In genomic region chr2:160955331-160955730, GRCm38 (mm10) we compare ENCODE assay signal across 9 mouse cellular contexts. TPM values are rescaled to one million over a fixed set of nuclear protein-coding genes. Genes with fewer than 3 reads are reported as not detected.
DNase-seq lines count a peak whose midpoint lies in the region; ATAC-seq and TF ChIP-seq lines count a peak whose summit lies in the region.
"Had no signal": no experiment of that assay in that cellular context is flagged by ENCODE, and none has a peak within 500 bp of the region (broad histone marks: within the 10 kb centered on the region; RNA-seq: fewer than 3 reads in every experiment).

No protein-coding gene starts in this region.

- H3K27ac ChIP-seq in hindbrain, embryonic 11.5 days (ENCODE audit: low read depth, low read length): no peak overlapping the region
- H3K27ac ChIP-seq in hindbrain, embryonic 13.5 days: no peak overlapping the region
- H3K27ac ChIP-seq in thymus, adult 2 months (ENCODE audit: control insufficient read depth, insufficient read depth, low read length): no peak overlapping the region
- H3K27ac ChIP-seq in heart, postnatal 0 days (ENCODE audit: low read depth): peak overlapping the region; percentile 69
- H3K27ac ChIP-seq in neural tube, embryonic 15.5 days (replicated peaks): no peak overlapping the region
- H3K27ac ChIP-seq: liver, embryonic 15.5 days had no signal

- TF ChIP-seq EP300 in heart, postnatal 0 days (IDR thresholded peaks at IDR 0.05; ENCODE audit: low read depth): no peak

- H3K4me1 ChIP-seq in hindbrain, embryonic 11.5 days (replicated peaks; ENCODE audit: control insufficient read depth, insufficient read depth, low read length): no peaks in the 10 kb centered on the region
- peaks cover 7% of the 10 kb centered on the region for H3K4me1 ChIP-seq in hindbrain, embryonic 13.5 days (replicated peaks)
- H3K4me1 ChIP-seq in thymus, adult 2 months (replicated peaks; ENCODE audit: control insufficient read depth, insufficient read depth, low read length): no peaks in the 10 kb centered on the region
- peaks cover 22% of the 10 kb centered on the region for H3K4me1 ChIP-seq in heart, postnatal 0 days (ENCODE audit: control insufficient read depth, insufficient read depth)
- H3K4me1 ChIP-seq in neural tube, embryonic 15.5 days: no peaks in the 10 kb centered on the region
- H3K4me1 ChIP-seq: liver, embryonic 15.5 days had no signal

- DNase-seq in hindbrain, embryonic 11.5 days (ENCODE audit: low spot score): peak; percentile 23
- peak; percentile 6 for DNase-seq in thymus, adult 2 months
- no peak for DNase-seq in thymus, adult 18-20 months
- DNase-seq in heart, postnatal 0 days (ENCODE audit: low spot score): peak; percentile 62
- DNase-seq in ovary, postnatal 10 days (ENCODE audit: low spot score): no peak

- no peak overlapping the region for H3K4me3 ChIP-seq in hindbrain, embryonic 11.5 days (ENCODE audit: low read depth, low read length)
- H3K4me3 ChIP-seq in hindbrain, embryonic 13.5 days: no peak overlapping the region
- H3K4me3 ChIP-seq in thymus, adult 2 months (ENCODE audit: control insufficient read depth, insufficient read depth, low read length): no peak overlapping the region
- no peak overlapping the region for H3K4me3 ChIP-seq in heart, postnatal 0 days (ENCODE audit: low read depth, low read length)
- no peak overlapping the region for H3K4me3 ChIP-seq in neural tube, embryonic 15.5 days (replicated peaks)
- H3K4me3 ChIP-seq: liver, embryonic 15.5 days had no signal

- no peak for TF ChIP-seq CTCF in thymus, adult 2 months (IDR thresholded peaks at IDR 0.05; ENCODE audit: borderline replicate concordance, control insufficient read depth, extremely low read depth, insufficient read depth, low read length, poor library complexity)
- TF ChIP-seq CTCF in heart, postnatal 0 days (IDR thresholded peaks at IDR 0.05; ENCODE audit: low read depth): peak; percentile 39

- H3K27me3 ChIP-seq in hindbrain, embryonic 11.5 days (ENCODE audit: control insufficient read depth, insufficient read depth, low read length): no peaks in the 10 kb centered on the region
- no peaks in the 10 kb centered on the region for H3K27me3 ChIP-seq in hindbrain, embryonic 13.5 days
- no peaks in the 10 kb centered on the region for H3K27me3 ChIP-seq in thymus, adult 2 months (ENCODE audit: control insufficient read depth, insufficient read depth, low read length)
- no peaks in the 10 kb centered on the region for H3K27me3 ChIP-seq in heart, postnatal 0 days (ENCODE audit: control insufficient read depth, insufficient read depth, low read length)
- no peaks in the 10 kb centered on the region for H3K27me3 ChIP-seq in neural tube, embryonic 15.5 days (replicated peaks)
- H3K27me3 ChIP-seq: liver, embryonic 15.5 days had no signal

- no peak for TF ChIP-seq POLR2A in thymus, adult 2 months (IDR thresholded peaks at IDR 0.05; ENCODE audit: control insufficient read depth, extremely low read depth, insufficient read depth, low read length, poor library complexity)

- 82% methylated on average over 7 of the region's 7 CpGs for WGBS in hindbrain, embryonic 11.5 days
- WGBS in hindbrain, embryonic 13.5 days: 78% methylated on average over 7 of the region's 7 CpGs
- WGBS in thymus, adult 2 months: 91% methylated on average over 7 of the region's 7 CpGs
- WGBS in heart, postnatal 0 days: 50% methylated on average over 7 of the region's 7 CpGs
- 74% methylated on average over 7 of the region's 7 CpGs for WGBS in neural tube, embryonic 15.5 days

- no peaks in the 10 kb centered on the region for H3K9me3 ChIP-seq in hindbrain, embryonic 11.5 days (ENCODE audit: control insufficient read depth, low read length)
- no peaks in the 10 kb centered on the region for H3K9me3 ChIP-seq in hindbrain, embryonic 13.5 days
- H3K9me3 ChIP-seq in heart, postnatal 0 days (replicated peaks; ENCODE audit: control insufficient read depth, low read length): no peaks in the 10 kb centered on the region
- no peaks in the 10 kb centered on the region for H3K9me3 ChIP-seq in neural tube, embryonic 15.5 days (replicated peaks)
- H3K9me3 ChIP-seq: liver, embryonic 15.5 days had no signal

- H3K36me3 ChIP-seq in hindbrain, embryonic 11.5 days (ENCODE audit: control insufficient read depth, insufficient read depth, low read length): no peaks in the 10 kb centered on the region; the same call in 1 of the 2 replicates
- H3K36me3 ChIP-seq in hindbrain, embryonic 13.5 days: peaks cover 85% of the 10 kb centered on the region
- peaks cover 17% of the 10 kb centered on the region for H3K36me3 ChIP-seq in thymus, adult 2 months (ENCODE audit: control insufficient read depth, insufficient read depth, low read length)
- H3K36me3 ChIP-seq in heart, postnatal 0 days (replicated peaks; ENCODE audit: control insufficient read depth, insufficient read depth, low read length): peaks cover 80% of the 10 kb centered on the region
- peaks cover 57% of the 10 kb centered on the region for H3K36me3 ChIP-seq in neural tube, embryonic 15.5 days

- H3K9ac ChIP-seq in hindbrain, embryonic 11.5 days (ENCODE audit: low read depth, low read length): no peak overlapping the region
- no peak overlapping the region for H3K9ac ChIP-seq in hindbrain, embryonic 13.5 days
- no peak overlapping the region for H3K9ac ChIP-seq in heart, postnatal 0 days (replicated peaks; ENCODE audit: low read depth, low read length)
- no peak overlapping the region for H3K9ac ChIP-seq in neural tube, embryonic 15.5 days (replicated peaks)
- H3K9ac ChIP-seq: liver, embryonic 15.5 days had no signal

- H3K4me2 ChIP-seq in hindbrain, embryonic 11.5 days (replicated peaks; ENCODE audit: low read depth, low read length): no peak overlapping the region
- H3K4me2 ChIP-seq in hindbrain, embryonic 13.5 days: no peak overlapping the region
- no peak overlapping the region for H3K4me2 ChIP-seq in heart, postnatal 0 days (ENCODE audit: low read depth, low read length)
- no peak overlapping the region for H3K4me2 ChIP-seq in neural tube, embryonic 15.5 days
- H3K4me2 ChIP-seq: liver, embryonic 15.5 days had no signal

- ATAC-seq in hindbrain, embryonic 11.5 days (ENCODE audit: low FRiP score): no peak
- ATAC-seq in hindbrain, embryonic 13.5 days (ENCODE audit: low FRiP score): no peak
- ATAC-seq in heart, postnatal 0 days (ENCODE audit: insufficient read depth, low read depth): peak; percentile 49
- no peak for ATAC-seq in neural tube, embryonic 15.5 days (ENCODE audit: low FRiP score)

RNA-seq across cellular contexts. Expression of gene Emilin3, which starts 43.2 kb away (rescaled TPM):
- 0.66 and 1.9 TPM in 2 replicates for polyA plus RNA-seq in hindbrain, embryonic 11.5 days (2014; fragmentation: Nextera tagmentation; extraction: Ambion mirVana)
- polyA plus RNA-seq in hindbrain, embryonic 13.5 days (2015; fragmentation: Nextera tagmentation; extraction: Ambion mirVana): 0.90 and 1.6 TPM in 2 replicates
- polyA plus RNA-seq in thymus, adult 2 months (2012; rRNA removed): 0.11 and 0.14 TPM in 2 replicates
- 0.15 and 0.84 TPM in 2 replicates for total RNA-seq in heart, postnatal 0 days (2014; rRNA removed; ENCODE audit: low replicate concordance)
- polyA plus RNA-seq in heart, postnatal 0 days (2015; fragmentation: Nextera tagmentation; extraction: Ambion mirVana): 0.10 and 0.23 TPM in 2 replicates
- polyA plus RNA-seq in neural tube, embryonic 15.5 days (2015; fragmentation: Nextera tagmentation; extraction: Ambion mirVana): 1.3 and 6.5 TPM in 2 replicates
- total RNA-seq: neutrophil, adult 5-6 weeks had no signal

Comparison
In these comparisons a context has a peak if more than half of its experiments do, and no peak if none do; other contexts are left out.
1. DNase-seq: peak in hindbrain, embryonic 11.5 days (single experiment), thymus, adult 2 months (single experiment) and heart, postnatal 0 days (single experiment); none in thymus, adult 18-20 months (0 of 2) and ovary, postnatal 10 days (single experiment).